Mouse (Mus musculus) intestine, postnatal 0 days (tissue): ENCODE data around the gene Tll2. TPM values are rescaled to one million over a fixed set of nuclear protein-coding genes. Genes with fewer than 3 reads are reported as not detected.

Experiments used
- ATAC-seq: fragments of 200-750 bp; cut with Nextera tagmentation; 2 replicates; pipeline ENCODE4 v1.8.0; 2017; ENCODE audit warnings: mild to moderate bottlenecking, moderate TSS enrichment, moderate library complexity
- H3K27ac ChIP-seq: fragments of 300-500 bp; sonication (generic); 2 replicates; pipeline ENCODE4 v1.5.1; 2014; ENCODE audit warnings: mild to moderate bottlenecking, low read depth, low read length, moderate library complexity
- H3K27me3 ChIP-seq: fragments of 300-500 bp; sonication (generic); replicated peaks from 2 replicates; pipeline ENCODE4 v1.6.1; 2014; ENCODE audit warnings: low read length, mixed read lengths; ENCODE audit not compliant: control insufficient read depth, insufficient read depth
- H3K36me3 ChIP-seq: fragments of 300-500 bp; sonication (generic); 2 replicates; pipeline ENCODE4 v1.6.1; 2014; ENCODE audit warnings: mild to moderate bottlenecking, moderate library complexity; ENCODE audit not compliant: control insufficient read depth, insufficient read depth
- H3K4me1 ChIP-seq: fragments of 300-500 bp; sonication (generic); replicated peaks from 2 replicates; pipeline ENCODE4 v1.6.1; 2014; ENCODE audit warnings: antibody characterized with exemption, low read length, mixed read lengths; ENCODE audit not compliant: control insufficient read depth, insufficient read depth
- H3K4me2 ChIP-seq: fragments of 300-500 bp; sonication (generic); replicated peaks from 2 replicates; pipeline ENCODE4 v1.6.1; 2014; ENCODE audit warnings: low read depth, mild to moderate bottlenecking, moderate library complexity
- H3K4me3 ChIP-seq: fragments of 300-500 bp; sonication (generic); 2 replicates; pipeline ENCODE4 v1.5.1; 2014; ENCODE audit warnings: low read depth, low read length
- H3K9ac ChIP-seq: fragments of 300-500 bp; sonication (generic); 2 replicates; pipeline ENCODE4 v1.6.1; 2014; ENCODE audit warnings: mild to moderate bottlenecking, low read depth, low read length
- H3K9me3 ChIP-seq: fragments of 300-500 bp; sonication (generic); 2 replicates; pipeline ENCODE4 v1.6.1; 2016; ENCODE audit warnings: mixed run types; ENCODE audit not compliant: control insufficient read depth
- CTCF ChIP-seq: sonication (generic); IDR thresholded peaks from 2 replicates; pipeline ENCODE4 v1.5.1; 2016; ENCODE audit warnings: low read depth, mild to moderate bottlenecking, control low read depth, antibody characterized with exemption, moderate library complexity
- WGBS: fragments of 180-500 bp; shearing (Covaris S2); extraction: QIAGEN DNeasy Blood & Tissue Kit; methylation state at CpG from one replicate; pipeline ENCODE4 v1.1.7; 2014; 5-methylcytosine and 5-hydroxymethylcytosine counted together
- polyA plus RNA-seq: library from polyadenylated mRNA; unstranded; fragments of >200 nt; fragmentation: Nextera tagmentation; extraction: Ambion mirVana; gene quantifications from 2 replicates; pipeline ENCODE4 v1.2.1, GENCODE M21; 2015

The Tll2 gene
- polyA plus RNA-seq, 1 experiment from 2014 or later: 0.10 TPM

GRCm38 (mm10) chr19:41151321-41152015 is 55.2 kb downstream of the Tll2 start:
- ATAC-seq: no peak
- Histone ChIP-seq H3K36me3 (no peaks in the 10 kb centered on the region), H3K27ac (no peak overlapping the region), H3K4me1 (no peaks in the 10 kb centered on the region), H3K4me2 (no peak overlapping the region), H3K4me3 (no peak overlapping the region), H3K27me3 (no peaks in the 10 kb centered on the region), H3K9ac (no peak overlapping the region), H3K9me3 (no peaks in the 10 kb centered on the region)
- TF ChIP-seq CTCF: no peak
- WGBS: 63% methylated on average over 7 of the region's 7 CpGs

- H3K4me2 ChIP-seq: no peak overlapping the region
- ATAC-seq: no peak
- no peaks in the 10 kb centered on the region for H3K4me1 ChIP-seq
- WGBS: 61% methylated on average over 8 of the region's 8 CpGs
- no peaks in the 10 kb centered on the region for H3K9me3 ChIP-seq
- no peaks in the 10 kb centered on the region for H3K36me3 ChIP-seq
- no peak overlapping the region for H3K9ac ChIP-seq
- H3K4me3 ChIP-seq: no peak overlapping the region
- no peak overlapping the region for H3K27ac ChIP-seq
- TF ChIP-seq CTCF: no peak
- no peaks in the 10 kb centered on the region for H3K27me3 ChIP-seq
Observed at GRCm38 (mm10) chr19:41140961-41141360, 65.7 kb downstream of the Tll2 start.

DNA sequence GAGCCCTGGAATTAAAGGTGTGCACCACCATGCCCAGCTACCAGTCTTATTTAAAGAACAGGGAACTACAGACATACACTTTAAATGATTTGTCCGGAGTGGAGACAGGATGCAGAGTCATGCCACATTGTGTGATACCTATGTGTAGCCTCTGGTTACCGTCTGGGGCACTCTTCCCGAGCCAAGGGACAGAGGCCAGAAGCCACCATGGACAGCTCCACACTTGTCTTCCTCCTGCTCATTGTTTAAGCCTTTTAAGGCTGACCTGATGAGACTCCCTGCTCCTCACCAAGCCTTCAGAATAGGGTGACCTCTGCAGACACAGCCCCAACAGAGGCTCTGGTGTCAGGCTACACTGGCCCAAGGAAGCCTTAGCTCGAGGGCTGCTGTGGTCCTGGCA is 67.0 kb downstream of the Tll2 start:
- H3K9ac ChIP-seq: no peak overlapping the region
- no peak for ATAC-seq
- 44% methylated on average over 4 of the region's 4 CpGs for WGBS

GRCm38 (mm10) chr19:41123009-41123408 is 83.6 kb downstream of the Tll2 start:
- Histone ChIP-seq H3K27me3 (no peaks in the 10 kb centered on the region), H3K27ac (no peak overlapping the region), H3K4me2 (no peak overlapping the region), H3K9me3 (no peaks in the 10 kb centered on the region), H3K36me3 (no peaks in the 10 kb centered on the region), H3K4me1 (no peaks in the 10 kb centered on the region), H3K9ac (no peak overlapping the region), H3K4me3 (no peak overlapping the region)
- WGBS: 41% methylated on average over 3 of the region's 3 CpGs
- no peak for TF ChIP-seq CTCF
- no peak for ATAC-seq

More for the DNA sequence above, 67.0 kb downstream of the Tll2 start:
- no peaks in the 10 kb centered on the region for H3K9me3 ChIP-seq
- TF ChIP-seq CTCF: no peak
- no peak overlapping the region for H3K27ac ChIP-seq
- H3K27me3 ChIP-seq: no peaks in the 10 kb centered on the region
- no peaks in the 10 kb centered on the region for H3K36me3 ChIP-seq
- H3K4me2 ChIP-seq: no peak overlapping the region
- no peaks in the 10 kb centered on the region for H3K4me1 ChIP-seq
- H3K4me3 ChIP-seq: no peak overlapping the region

DNA sequence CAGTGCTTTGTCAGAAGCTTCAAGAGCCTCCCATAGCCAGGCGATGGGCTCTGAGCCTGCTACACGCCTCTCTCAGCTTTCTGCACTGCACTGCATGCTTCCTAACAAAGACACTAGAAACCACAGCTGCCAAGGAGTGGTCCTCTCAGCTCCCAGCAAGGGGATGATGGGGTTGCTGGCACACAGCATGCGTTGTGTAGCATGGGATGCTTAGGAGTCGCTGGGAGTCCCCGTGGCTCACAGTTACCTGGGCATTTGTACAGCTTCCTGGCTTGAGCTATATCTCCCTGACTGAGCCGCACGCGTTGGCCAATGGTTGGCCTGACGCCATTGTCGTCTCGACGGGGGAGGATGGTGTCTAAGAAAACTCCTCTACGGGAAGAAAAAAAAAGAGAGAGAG is 86.7 kb downstream of the Tll2 start:
- ATAC-seq: no peak
- H3K9ac ChIP-seq: no peak overlapping the region
- H3K4me1 ChIP-seq: no peaks in the 10 kb centered on the region
- no peaks in the 10 kb centered on the region for H3K27me3 ChIP-seq
- 94% methylated on average over 13 of the region's 13 CpGs for WGBS
- no peak overlapping the region for H3K27ac ChIP-seq
- no peak for TF ChIP-seq CTCF
- H3K36me3 ChIP-seq: no peaks in the 10 kb centered on the region
- H3K4me3 ChIP-seq: no peak overlapping the region
- no peak overlapping the region for H3K4me2 ChIP-seq
- no peaks in the 10 kb centered on the region for H3K9me3 ChIP-seq

GRCm38 (mm10) chr19:41118346-41118745 is 88.3 kb downstream of the Tll2 start:
- no peak overlapping the region for H3K9ac ChIP-seq
- TF ChIP-seq CTCF: no peak
- no peaks in the 10 kb centered on the region for H3K9me3 ChIP-seq
- H3K27me3 ChIP-seq: no peaks in the 10 kb centered on the region
- WGBS: 58% methylated on average over 6 of the region's 6 CpGs
- H3K4me1 ChIP-seq: no peaks in the 10 kb centered on the region
- no peak overlapping the region for H3K4me3 ChIP-seq
- no peaks in the 10 kb centered on the region for H3K36me3 ChIP-seq
- no peak overlapping the region for H3K27ac ChIP-seq
- H3K4me2 ChIP-seq: no peak overlapping the region
- no peak for ATAC-seq

GRCm38 (mm10) chr19:41117334-41117733 is 89.3 kb downstream of the Tll2 start:
- Histone ChIP-seq H3K4me3 (no peak overlapping the region), H3K36me3 (no peaks in the 10 kb centered on the region), H3K27me3 (no peaks in the 10 kb centered on the region), H3K9ac (no peak overlapping the region), H3K27ac (no peak overlapping the region), H3K4me2 (no peak overlapping the region), H3K9me3 (no peaks in the 10 kb centered on the region), H3K4me1 (no peaks in the 10 kb centered on the region)
- no peak for TF ChIP-seq CTCF
- 86% methylated on average over 4 of the region's 4 CpGs for WGBS
- no peak for ATAC-seq
